In genomic region chr7:16453118-16453711, GRCm38 (mm10) we compare ENCODE assay signal across 8 mouse cellular contexts. TPM values are rescaled to one million over a fixed set of nuclear protein-coding genes. Genes with fewer than 3 reads are reported as not detected.
DNase-seq lines count a peak whose midpoint lies in the region; ATAC-seq lines count a peak whose summit lies in the region.

No protein-coding gene starts in this region.

- WGBS in limb, embryonic 13.5 days, result under 1% methylated on average over 23 of the region's 23 CpGs
- WGBS in midbrain, embryonic 15.5 days, result under 1% methylated on average over 23 of the region's 23 CpGs

- no peaks in the 10 kb centered on the region for H3K9me3 ChIP-seq in limb, embryonic 13.5 days
- no peaks in the 10 kb centered on the region for H3K9me3 ChIP-seq in midbrain, embryonic 15.5 days

- ATAC-seq in limb, embryonic 13.5 days (ENCODE audit: low FRiP score, low read depth), result peak; percentile 66
- peak; percentile 80 for ATAC-seq in midbrain, embryonic 15.5 days (replicated peaks)

- no peaks in the 10 kb centered on the region for H3K27me3 ChIP-seq in limb, embryonic 13.5 days
- H3K27me3 ChIP-seq in midbrain, embryonic 15.5 days (replicated peaks), result no peaks in the 10 kb centered on the region

- peaks cover 8% of the 10 kb centered on the region for H3K4me1 ChIP-seq in limb, embryonic 13.5 days
- H3K4me1 ChIP-seq in midbrain, embryonic 15.5 days, result peaks cover 11% of the 10 kb centered on the region

- H3K9ac ChIP-seq in limb, embryonic 13.5 days, result peak overlapping the region; percentile 79
- H3K9ac ChIP-seq in midbrain, embryonic 15.5 days, result peak overlapping the region; percentile 56

- peak; percentile 83 for DNase-seq in A20 (ENCODE audit: low read depth, low spot score)
- peak; percentile 16 for DNase-seq in T-cell, adult 2 months (ENCODE audit: low spot score)
- DNase-seq in embryo, embryonic 11 days, result peak; percentile 79
- peak; percentile 49 to 78 for DNase-seq in heart, adult 9 months (ENCODE audit: low spot score in 2 of 2)
- peak; percentile 47 for DNase-seq in kidney, adult 9 months
- DNase-seq in thymus, postnatal 36 days, result peak; percentile 19 to 43

- peaks cover 15% of the 10 kb centered on the region; the same call in 1 of the 2 replicates for H3K36me3 ChIP-seq in limb, embryonic 13.5 days
- H3K36me3 ChIP-seq in midbrain, embryonic 15.5 days (replicated peaks), result no peaks in the 10 kb centered on the region

- peak overlapping the region; percentile 65; the same call in 1 of the 2 replicates for H3K27ac ChIP-seq in limb, embryonic 13.5 days
- H3K27ac ChIP-seq in midbrain, embryonic 15.5 days, result peak overlapping the region; percentile 76

- H3K4me2 ChIP-seq in limb, embryonic 13.5 days (replicated peaks), result peak overlapping the region; percentile 90
- peak overlapping the region; percentile 81 for H3K4me2 ChIP-seq in midbrain, embryonic 15.5 days

- peak overlapping the region; percentile 78 for H3K4me3 ChIP-seq in limb, embryonic 13.5 days
- peak overlapping the region; percentile 86 for H3K4me3 ChIP-seq in midbrain, embryonic 15.5 days

RNA-seq across cellular contexts. Expression of gene Tmem160, which starts 0.6 kb away (rescaled TPM):
- 44.2 and 44.9 TPM in 2 replicates for polyA plus RNA-seq in limb, embryonic 13.5 days (2015; fragmentation: Nextera tagmentation; extraction: Ambion mirVana)
- 63.6 and 74.4 TPM in 2 replicates for polyA plus RNA-seq in midbrain, embryonic 15.5 days (2015; fragmentation: Nextera tagmentation; extraction: Ambion mirVana)

RNA-seq across cellular contexts. Expression of gene Npas1, which starts 24.3 kb away (rescaled TPM):
- 0.15 and 0.51 TPM in 2 replicates for polyA plus RNA-seq in limb, embryonic 13.5 days (2015; fragmentation: Nextera tagmentation; extraction: Ambion mirVana)
- polyA plus RNA-seq in midbrain, embryonic 15.5 days (2015; fragmentation: Nextera tagmentation; extraction: Ambion mirVana), result 5.8 and 7.2 TPM in 2 replicates

RNA-seq across cellular contexts. Expression of gene Zc3h4, which starts 52.5 kb away (rescaled TPM):
- polyA plus RNA-seq in limb, embryonic 13.5 days (2015; fragmentation: Nextera tagmentation; extraction: Ambion mirVana), result 18.2 and 18.5 TPM in 2 replicates
- 20.0 and 22.1 TPM in 2 replicates for polyA plus RNA-seq in midbrain, embryonic 15.5 days (2015; fragmentation: Nextera tagmentation; extraction: Ambion mirVana)

Comparison
In these comparisons a context has a peak if more than half of its experiments do, and no peak if none do; other contexts are left out.
1. Peak in every context shown above with its lines: DNase-seq, ATAC-seq, H3K4me3 ChIP-seq and H3K27ac ChIP-seq.
2. DNase-seq: peak in every context shown above with its lines; median percentile 83 in A20; 79 in embryo, embryonic 11 days; 64 in heart, adult 9 months; 47 in kidney, adult 9 months; 31 in thymus, postnatal 36 days; 16 in T-cell, adult 2 months.